Mouse (Mus musculus): Measurements from ENCODE around the gene Vps72. TPM values are rescaled to one million over a fixed set of nuclear protein-coding genes. Genes with fewer than 3 reads are reported as not detected.
"Not testable (repeated sequence)": the region's sequence is repeated elsewhere in the genome, so short reads cannot be mapped to it uniquely, and the experiment has no call there.

Gene Vps72
- total RNA-seq (2021) = 10 to 100 TPM; 36.0 to 40.4 TPM
- long read RNA-seq, experiment 1, transcript Vps72-201 (6 exons, 1,456 nt) = major isoform, 46 of 54 reads
- long read RNA-seq, experiment 1, partial matches to known transcripts = 6 of 54 reads
- long read RNA-seq, experiment 1, other reads (novel, unspliced or antisense) = 2 of 54 reads
- long read RNA-seq, experiment 2, transcript Vps72-201 (6 exons, 1,456 nt) = major isoform, 47 of 51 reads
- long read RNA-seq, experiment 2, partial matches to known transcripts = 2 of 51 reads
- long read RNA-seq, experiment 2, other reads (novel, unspliced or antisense) = 2 of 51 reads

DNA sequence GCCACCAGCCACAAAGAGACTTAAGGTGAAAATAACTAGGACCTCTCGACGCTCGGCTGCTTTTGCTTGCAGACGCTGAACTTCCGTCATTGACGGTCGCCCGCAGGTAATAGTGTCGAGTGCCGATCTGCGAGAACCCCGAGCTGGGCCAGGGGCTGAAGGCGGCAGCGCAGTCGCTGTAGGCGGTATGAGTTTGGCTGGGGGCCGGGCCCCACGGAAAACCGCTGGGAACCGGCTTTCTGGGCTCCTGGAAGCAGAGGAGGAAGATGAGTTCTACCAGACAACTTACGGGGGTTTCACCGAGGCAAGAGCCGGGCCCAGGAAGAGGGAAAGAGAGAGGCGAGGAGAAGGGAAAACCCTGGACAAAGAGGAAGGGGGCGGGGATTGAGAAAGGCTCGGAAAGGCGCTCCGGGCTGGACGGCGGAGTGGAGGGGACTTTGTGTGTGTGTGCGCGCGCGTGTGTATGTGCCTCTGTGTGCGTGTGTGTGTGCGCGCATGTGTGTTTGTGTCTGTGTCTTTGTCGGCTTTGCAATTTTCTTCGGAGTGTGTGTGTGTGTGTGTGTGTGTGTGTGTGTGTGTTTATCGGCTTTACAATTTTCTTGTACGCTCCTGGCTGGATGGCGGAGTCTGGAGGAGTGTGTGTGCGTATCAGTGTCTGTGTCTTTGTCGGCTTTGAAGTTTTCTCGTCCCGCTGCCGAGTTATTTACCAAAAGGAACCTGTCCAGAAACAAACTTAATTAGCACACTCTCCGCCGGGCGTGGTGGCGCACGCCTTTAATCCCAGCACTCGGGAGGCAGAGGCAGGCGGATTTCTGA, at the start of gene Vps72:
TSS of gene Vps72 (plus strand) at position 112 of the 816 bp plus-strand sequence.
- DNase-seq = peak; percentile 90

- DNase-seq = no peak
These were observed 47.1 kb upstream of the Vps72 start for GRCm38 (mm10) chr3:95063741-95064140.

- no peak for DNase-seq
These were observed 45.3 kb upstream of the Vps72 start for GRCm38 (mm10) chr3:95065553-95065952.

GRCm38 (mm10) chr3:95066095-95066494, 44.7 kb upstream of the Vps72 start:
- no peak for DNase-seq

GRCm38 (mm10) chr3:95066570-95066969, 44.3 kb upstream of the Vps72 start:
- no peak for DNase-seq

DNA sequence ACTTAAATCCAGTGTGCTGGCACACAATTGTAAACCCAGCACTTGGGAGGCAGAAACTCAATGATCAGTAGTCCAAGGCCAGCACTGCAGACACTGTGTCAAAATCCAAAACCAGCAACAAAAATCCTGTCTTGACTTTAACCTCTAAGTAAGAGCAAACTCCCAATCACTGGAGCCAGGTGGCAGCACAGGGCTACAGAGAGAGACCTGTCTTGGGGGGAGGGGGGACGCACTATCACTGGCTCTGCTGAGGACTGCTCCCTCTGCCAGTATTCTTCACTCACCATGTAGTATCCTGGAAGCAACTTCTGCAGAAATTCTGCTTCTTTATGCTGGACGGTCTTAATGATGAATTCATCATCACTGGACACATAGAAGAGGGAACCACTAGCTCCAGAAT, 39.2 kb upstream of the Vps72 start:
- no peak for DNase-seq

GRCm38 (mm10) chr3:95088071-95088470, 22.8 kb upstream of the Vps72 start:
- DNase-seq = no peak

DNA sequence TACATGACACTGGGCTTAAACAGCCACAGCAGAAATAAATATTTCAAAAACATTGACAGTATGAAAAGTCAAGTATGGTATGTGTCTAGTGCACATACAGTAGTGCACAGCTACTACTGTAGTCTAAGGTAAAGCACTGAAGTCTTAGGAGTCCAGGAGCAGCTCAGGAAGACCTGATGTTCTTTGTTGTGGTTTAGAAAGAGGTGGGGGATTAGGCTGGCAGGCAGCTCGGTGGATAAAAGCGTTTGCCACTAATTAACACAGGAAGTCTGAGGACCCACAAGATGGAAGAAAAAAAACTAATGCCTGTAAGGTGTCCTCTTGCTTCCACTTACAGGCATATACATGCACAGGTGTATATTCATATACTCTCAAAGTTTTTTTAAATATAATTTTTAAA, 10.0 kb upstream of the Vps72 start:
- no peak for DNase-seq

- DNase-seq = no peak
These were observed 5.7 kb upstream of the Vps72 start for GRCm38 (mm10) chr3:95105121-95105520.

DNA sequence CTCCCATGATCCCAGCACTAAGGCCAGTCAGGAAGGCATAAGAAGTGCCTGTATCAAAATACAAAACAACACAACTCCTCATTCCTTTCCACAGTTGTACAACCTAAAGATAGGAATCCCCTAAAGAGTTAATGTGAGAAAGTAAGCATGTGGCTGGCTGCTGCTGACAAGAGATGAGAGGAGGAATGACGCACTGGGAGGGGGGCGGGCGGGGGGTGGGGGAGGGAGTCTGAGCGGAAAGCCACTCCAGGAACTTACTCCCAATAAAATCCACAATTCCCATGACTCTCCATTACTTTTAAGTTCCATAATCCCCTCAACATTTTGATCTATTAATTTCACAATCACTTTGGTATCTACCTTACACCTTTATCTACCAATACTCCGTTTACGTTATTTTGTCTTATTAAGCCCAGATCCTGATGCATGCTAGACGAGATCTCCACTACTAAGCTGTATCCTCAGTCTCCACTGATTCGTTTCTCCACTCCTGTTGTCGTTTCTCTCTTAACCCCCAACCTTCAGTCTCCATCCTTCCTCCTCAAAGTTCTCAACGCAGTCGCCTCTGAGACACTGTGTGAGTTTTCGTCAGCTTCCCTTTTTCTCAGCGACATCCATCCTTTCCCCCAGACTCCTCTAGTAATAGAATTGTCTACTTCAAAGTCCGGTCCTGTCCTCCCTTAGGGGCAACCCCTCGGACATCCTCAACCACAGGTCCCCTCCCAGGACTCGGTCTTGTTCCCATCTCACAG, 5.1 kb upstream of the Vps72 start:
- DNase-seq = no peak

DNA sequence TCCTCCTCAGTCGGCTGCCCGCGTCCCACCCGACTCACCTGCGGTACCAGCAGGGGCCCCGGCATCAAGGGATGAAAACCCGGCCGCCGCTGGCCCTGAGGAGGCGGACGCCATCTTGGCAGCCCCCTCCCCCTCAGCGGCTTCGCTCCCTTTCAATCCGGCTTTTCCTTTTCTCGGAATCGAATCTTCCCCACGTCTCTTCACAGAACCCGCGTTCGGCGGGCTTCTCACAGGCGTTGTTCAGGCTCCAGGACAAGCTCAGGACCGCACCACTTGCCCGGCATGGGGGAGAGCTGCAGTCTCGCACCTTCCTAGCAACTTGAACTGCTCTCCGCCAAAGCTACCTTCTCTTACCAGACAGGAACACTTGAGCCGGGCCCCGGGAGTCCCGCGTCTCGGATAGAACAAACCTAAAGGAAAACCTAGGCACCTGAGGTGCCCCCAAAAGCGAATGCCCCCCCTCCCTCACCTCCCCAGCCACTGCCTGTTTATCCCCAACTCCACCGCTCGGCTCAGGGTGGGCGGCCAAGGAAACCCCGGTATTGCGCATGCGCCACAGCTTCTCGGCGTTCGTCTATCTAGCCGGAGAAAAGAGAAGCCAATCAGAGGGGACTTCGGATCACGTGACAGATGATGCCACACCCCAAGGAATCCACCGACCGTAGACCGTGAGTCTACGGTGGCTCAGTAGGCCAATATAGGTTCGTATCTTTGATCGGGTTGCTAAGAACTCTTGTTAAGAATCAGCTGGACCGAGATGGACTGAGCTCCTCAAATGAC, 4.3 kb upstream of the Vps72 start, which contains the start of gene Pip5k1a:
TSS of gene Pip5k1a (minus strand) at position 593 of the 780 bp plus-strand sequence.
- DNase-seq = peak; percentile 96

GRCm38 (mm10) chr3:95107308-95107707, 3.5 kb upstream of the Vps72 start:
- DNase-seq = not testable (repeated sequence)

DNA sequence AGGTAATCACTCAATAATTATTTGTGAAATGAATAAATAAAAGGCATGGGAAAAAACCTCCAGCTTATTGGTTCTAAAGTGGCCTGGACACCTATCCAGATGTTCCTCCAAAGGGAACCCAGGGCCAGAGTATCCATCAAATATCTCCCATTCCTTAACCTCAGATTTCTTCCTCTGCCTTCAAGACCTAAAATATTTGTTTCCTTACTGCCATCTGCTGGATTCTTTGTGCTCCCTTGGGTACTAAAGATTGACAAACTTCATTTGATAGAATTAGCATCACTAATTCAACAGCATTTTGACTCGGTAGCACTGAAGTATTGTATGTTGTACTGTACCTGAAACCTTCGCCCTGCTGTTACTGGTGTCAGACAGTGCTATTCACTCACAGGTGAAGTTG, 2.9 kb upstream of the Vps72 start:
- no peak for DNase-seq

- no peak for DNase-seq
These were observed 1.9 kb downstream of the Vps72 start for GRCm38 (mm10) chr3:95112760-95113159.

DNA sequence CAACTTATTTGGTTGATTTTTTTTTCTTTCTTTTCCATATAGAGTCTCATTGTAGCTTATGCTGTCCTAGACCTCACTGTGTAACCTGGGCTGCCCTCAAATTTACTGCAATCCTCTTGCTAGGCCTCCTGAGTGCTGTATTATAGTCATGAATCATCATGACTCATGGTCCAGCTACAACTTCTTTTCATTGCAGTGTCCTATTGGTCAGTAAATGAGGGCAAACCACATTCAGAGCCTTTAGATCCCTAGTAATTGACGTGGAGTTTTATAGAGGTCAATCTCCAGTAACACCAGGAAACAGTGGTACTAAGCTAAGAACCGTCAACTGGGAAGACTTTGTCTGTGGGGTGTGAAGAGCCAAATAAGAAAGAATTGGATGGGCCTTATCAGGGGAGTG, 6.9 kb downstream of the Vps72 start:
- DNase-seq = no peak

DNA sequence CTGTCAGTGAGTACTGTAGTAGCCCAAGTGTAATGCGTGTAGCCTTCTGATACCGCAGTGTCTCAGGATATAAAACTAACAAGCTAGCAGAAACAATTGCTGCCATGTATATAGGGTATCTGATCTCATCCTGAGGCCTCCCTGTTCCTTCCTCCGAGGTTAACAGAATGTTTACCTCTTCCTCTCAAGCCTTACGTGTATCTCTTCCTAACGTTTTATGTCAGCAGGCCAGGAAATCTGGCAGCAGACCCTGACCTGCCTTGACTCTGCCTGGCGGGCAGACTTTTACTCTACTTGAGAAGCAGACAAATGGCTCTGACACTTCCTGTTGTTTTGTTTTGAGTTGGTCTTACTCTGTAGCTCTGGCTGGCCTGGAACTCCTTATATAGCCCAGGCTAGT, 10.8 kb downstream of the Vps72 start:
- DNase-seq = no peak

DNA sequence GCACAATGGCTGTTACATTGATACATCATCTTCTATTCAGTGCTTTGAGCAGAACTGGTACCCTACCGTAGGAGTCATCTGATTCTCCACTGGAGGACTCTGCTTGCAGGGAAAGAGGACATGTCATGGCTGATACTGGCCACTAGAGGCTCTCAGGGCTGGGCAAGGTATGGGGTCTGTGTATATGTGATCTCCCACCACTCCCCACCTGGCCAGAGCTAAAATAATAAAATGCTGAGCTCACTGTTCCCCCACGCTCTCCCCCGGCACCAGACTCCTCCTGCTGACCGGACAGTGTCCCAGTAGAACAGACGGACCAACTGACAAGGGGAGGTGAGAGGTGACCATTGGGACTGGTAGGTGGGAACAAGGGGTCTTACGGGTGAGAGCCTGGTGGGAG, 13.4 kb downstream of the Vps72 start, which contains the start of gene Tmod4:
TSS of gene Tmod4 (plus strand) at position 231 of the 400 bp plus-strand sequence.
- DNase-seq = peak; percentile 78

DNA sequence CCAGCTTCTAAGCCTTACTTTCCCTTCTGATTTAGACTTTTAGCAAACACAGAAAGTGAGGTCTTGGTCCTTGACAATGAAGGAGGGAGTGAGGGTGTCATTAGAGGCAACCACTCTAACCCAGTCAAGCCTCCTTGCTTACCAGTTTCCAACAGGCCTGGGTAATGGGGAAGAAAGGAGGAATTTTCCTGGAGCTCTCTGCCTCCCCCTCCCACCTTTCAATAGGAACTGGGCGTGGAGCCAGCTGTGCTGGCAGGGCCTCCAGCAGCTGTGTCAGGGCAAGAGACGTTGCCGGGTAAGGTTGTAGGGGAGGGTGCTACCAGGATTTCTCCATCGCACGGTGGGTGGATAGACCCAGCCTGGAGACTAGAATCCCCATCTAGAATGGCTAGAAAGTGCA, 14.2 kb downstream of the Vps72 start:
- DNase-seq = peak; percentile 74

DNA sequence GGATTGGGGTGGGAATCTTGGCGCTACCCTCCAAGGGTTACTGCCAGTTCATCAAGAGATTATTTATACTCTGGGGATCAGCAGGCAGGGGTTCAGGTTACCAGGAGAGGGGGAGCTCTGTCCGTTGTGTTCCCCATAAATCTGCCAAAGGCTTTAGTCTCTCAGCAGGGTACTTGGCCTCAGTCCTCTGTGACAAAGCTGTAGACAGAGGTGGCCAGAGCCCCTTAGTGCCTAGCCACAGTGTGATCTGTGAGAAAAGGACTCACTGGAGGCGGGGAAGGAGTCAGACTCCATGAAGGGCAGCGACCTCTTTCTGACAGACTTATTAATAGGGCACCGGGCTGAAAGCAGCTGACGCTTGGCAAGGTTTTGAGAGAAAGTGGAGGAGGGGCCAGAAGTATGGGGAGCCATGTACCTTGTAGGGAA, 18.4 kb downstream of the Vps72 start:
- peak; percentile 69 for DNase-seq

DNA sequence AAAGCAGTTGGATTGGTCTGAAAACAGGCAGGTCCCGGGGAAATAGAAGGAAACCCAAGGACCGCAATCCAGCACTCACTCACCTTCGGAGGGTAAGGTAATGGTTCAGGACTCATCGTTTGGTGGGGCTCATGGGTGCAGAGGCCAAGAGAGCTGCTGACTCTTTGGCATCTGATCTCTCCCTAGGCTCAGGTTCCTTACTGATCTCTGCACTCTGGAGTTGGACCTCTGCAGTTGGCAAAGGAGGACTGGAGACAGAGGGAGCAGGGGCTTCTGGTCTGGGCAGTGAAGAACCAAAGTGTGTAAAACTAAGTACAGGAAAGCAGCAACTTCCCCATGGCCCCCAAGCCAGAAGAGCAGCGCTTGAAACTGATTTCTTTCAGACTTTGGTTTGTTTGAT, 19.3 kb downstream of the Vps72 start:
- no peak for DNase-seq

DNA sequence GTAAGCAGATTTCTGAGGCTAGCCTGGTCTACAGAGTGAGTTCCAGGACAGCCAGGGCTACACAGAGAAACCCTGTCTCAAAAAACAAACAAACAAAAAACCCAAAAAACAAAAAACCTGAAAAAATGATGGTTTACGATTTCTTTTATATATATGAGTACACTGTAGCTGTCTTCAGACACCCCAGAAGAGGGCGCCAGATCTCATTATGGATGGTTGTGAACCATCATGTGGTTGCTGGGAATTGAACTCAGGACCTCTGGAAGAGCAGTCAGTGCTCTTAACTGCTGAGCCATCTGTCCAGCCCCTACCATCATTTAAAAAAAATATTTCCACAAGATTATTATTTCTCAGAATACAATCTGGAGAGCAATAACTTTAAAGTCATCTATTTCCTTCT, 21.6 kb downstream of the Vps72 start:
- DNase-seq = not testable (repeated sequence)

GRCm38 (mm10) chr3:95133176-95133575, 22.4 kb downstream of the Vps72 start:
- DNase-seq = no peak

Measured in gastrocnemius, postnatal 25 days (tissue).